In genomic region chr16:9944836-9945235, GRCm38 (mm10) we compare ENCODE assay signal across 20 mouse cellular contexts. TPM values are rescaled to one million over a fixed set of nuclear protein-coding genes. Genes with fewer than 3 reads are reported as not detected.
"Had no signal": no experiment of that assay in that cellular context is flagged by ENCODE, and none has a peak within 500 bp of the region (broad histone marks: within the 10 kb centered on the region; RNA-seq: fewer than 3 reads in every experiment).

No protein-coding gene starts in this region.

- H3K27me3 ChIP-seq: intestine, embryonic 15.5 days; limb, embryonic 12.5 days; limb, embryonic 15.5 days; megakaryocyte, embryonic 14.5 days; midbrain, embryonic 13.5 days had no signal

- H3K4me1 ChIP-seq: intestine, embryonic 15.5 days; limb, embryonic 12.5 days; limb, embryonic 15.5 days; megakaryocyte, embryonic 14.5 days; midbrain, embryonic 10.5 days; midbrain, embryonic 13.5 days had no signal

- H3K27ac ChIP-seq: intestine, embryonic 15.5 days; kidney, postnatal 0 days; limb, embryonic 12.5 days; limb, embryonic 15.5 days; liver, embryonic 14.5 days; midbrain, embryonic 10.5 days; midbrain, embryonic 13.5 days had no signal

- H3K9ac ChIP-seq: intestine, embryonic 15.5 days; limb, embryonic 12.5 days; limb, embryonic 15.5 days; liver, embryonic 14.5 days; liver, postnatal 0 days; lung, embryonic 14.5 days; midbrain, embryonic 13.5 days had no signal

- DNase-seq: layer of hippocampus, adult 9-11 months; left cerebral cortex, postnatal 4 days; liver, postnatal 0 days; lung, embryonic 14.5 days; thymus, postnatal 25 days had no signal

- H3K36me3 ChIP-seq: intestine, embryonic 15.5 days; limb, embryonic 12.5 days; limb, embryonic 15.5 days; midbrain, embryonic 10.5 days; midbrain, embryonic 13.5 days had no signal

- H3K9me3 ChIP-seq: intestine, embryonic 15.5 days; limb, embryonic 12.5 days; limb, embryonic 15.5 days; midbrain, embryonic 10.5 days; midbrain, embryonic 13.5 days had no signal

- ATAC-seq: hindbrain, embryonic 16.5 days; intestine, embryonic 15.5 days; liver, postnatal 0 days; lung, postnatal 0 days; midbrain, embryonic 13.5 days; midbrain, embryonic 16.5 days had no signal

- H3K4me3 ChIP-seq: intestine, embryonic 15.5 days; limb, embryonic 12.5 days; limb, embryonic 15.5 days; megakaryocyte, embryonic 14.5 days; midbrain, embryonic 10.5 days; midbrain, embryonic 13.5 days; myocyte had no signal

- H3K4me2 ChIP-seq: intestine, embryonic 15.5 days; limb, embryonic 12.5 days; limb, embryonic 15.5 days; liver, embryonic 11.5 days; lung, embryonic 14.5 days; midbrain, embryonic 13.5 days had no signal

RNA-seq across cellular contexts. Expression of gene Grin2a, which starts 50.5 kb away (rescaled TPM):
- total RNA-seq: monocyte, adult 5-6 weeks had no signal
- polyA plus RNA-seq: liver, embryonic 14.5 days; liver, postnatal 0 days; thymus, postnatal 0 days had no signal
